Mouse (Mus musculus): ENCODE data around the gene Iqcf1. TPM values are rescaled to one million over a fixed set of nuclear protein-coding genes. Genes with fewer than 3 reads are reported as not detected.

Iqcf1 gene
- not detected in 2 replicates for polyA plus RNA-seq (2016; fragmentation: Nextera tagmentation; extraction: Ambion mirVana)

DNA sequence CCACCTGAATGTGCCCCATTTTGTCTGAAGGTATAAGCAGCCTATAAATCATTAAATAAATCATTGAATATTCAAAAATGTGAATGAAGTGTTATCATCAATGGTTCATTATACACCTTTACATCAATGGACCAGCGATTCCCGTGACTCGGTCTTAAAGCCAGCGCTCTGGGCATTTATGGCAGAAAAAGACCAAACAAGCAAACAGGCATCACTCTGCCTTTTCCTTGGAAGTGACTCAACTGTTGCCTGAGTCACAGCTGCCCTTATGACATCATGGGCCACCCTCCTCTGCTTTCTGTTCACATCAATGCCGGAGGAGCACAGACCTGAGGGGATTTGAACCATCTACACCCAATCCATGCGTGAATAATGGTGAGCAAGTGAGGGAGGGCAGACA is at the start of gene Iqcf1:
Iqcf1 (plus strand) TSS at position 301 of the 400 bp plus-strand sequence.
- WGBS = 96% methylated on average over 6 of the region's 6 CpGs
- no peak for ATAC-seq (ENCODE audit: low FRiP score, low read depth)
- no peaks in the 10 kb centered on the region for H3K27me3 ChIP-seq

DNA sequence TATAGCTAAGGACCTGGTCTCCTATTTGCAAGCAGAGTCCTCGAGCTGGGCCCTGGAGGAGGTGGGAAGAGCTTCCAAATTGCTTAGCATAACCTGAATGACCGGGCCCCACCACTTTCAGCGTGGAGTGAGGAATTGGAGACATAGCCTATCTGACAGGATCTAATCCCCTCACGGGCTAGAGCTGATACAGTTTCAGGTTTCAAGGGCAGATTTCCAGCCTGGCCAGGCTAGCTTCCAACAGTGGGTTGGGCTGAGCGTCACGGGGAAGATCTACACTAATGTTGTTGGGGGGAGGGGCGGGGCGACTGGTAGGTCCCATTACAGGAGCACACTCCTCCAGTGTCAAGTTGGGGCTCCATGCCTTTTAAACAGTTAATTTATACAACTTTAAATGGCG is 49.1 kb upstream of the Iqcf1 start:
- no peak overlapping the region for H3K27ac ChIP-seq (replicated peaks)
- WGBS = 25% methylated on average over 9 of the region's 9 CpGs
- H3K4me2 ChIP-seq (replicated peaks) = no peak overlapping the region
- H3K36me3 ChIP-seq = no peaks in the 10 kb centered on the region
- ATAC-seq (ENCODE audit: low FRiP score, low read depth) = no peak
- H3K27me3 ChIP-seq = no peaks in the 10 kb centered on the region
- no peak overlapping the region for H3K9ac ChIP-seq (replicated peaks)
- peaks cover 66% of the 10 kb centered on the region for H3K4me1 ChIP-seq
- no peaks in the 10 kb centered on the region for H3K9me3 ChIP-seq
- H3K4me3 ChIP-seq = no peak overlapping the region

More for the DNA sequence above, at the start of gene Iqcf1:
- Histone ChIP-seq H3K36me3 (no peaks in the 10 kb centered on the region), H3K4me3 (no peak within 1 kb of the TSS), H3K9me3 (no peaks in the 10 kb centered on the region), H3K9ac (replicated peaks) (no peak within 1 kb of the TSS), H3K4me2 (replicated peaks) (no peak within 1 kb of the TSS), H3K27ac (replicated peaks) (no peak within 1 kb of the TSS), H3K4me1 (no peaks in the 10 kb centered on the region)

DNA sequence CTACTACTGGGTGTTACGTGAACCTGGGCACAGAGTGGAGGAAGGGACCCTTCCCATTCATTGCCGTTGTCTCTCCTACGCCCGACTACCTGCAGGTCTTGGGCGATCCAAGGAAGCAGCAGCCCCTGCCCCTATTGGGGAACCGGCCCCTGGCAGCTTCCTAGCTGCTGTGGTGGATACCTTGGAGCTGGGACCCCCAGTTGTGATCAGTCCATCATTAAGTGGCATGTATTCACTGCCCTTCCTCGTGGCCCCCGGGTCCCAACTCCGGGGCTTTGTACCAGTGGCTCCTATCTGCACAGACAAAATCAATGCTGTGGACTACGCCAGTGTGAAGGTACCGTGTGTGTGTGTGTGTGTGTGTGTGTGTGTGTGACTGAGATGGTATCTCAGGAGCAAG is 48.5 kb upstream of the Iqcf1 start:
- no peak overlapping the region for H3K4me2 ChIP-seq (replicated peaks)
- H3K4me3 ChIP-seq = no peak overlapping the region
- H3K9ac ChIP-seq (replicated peaks) = no peak overlapping the region
- H3K4me1 ChIP-seq = peaks cover 69% of the 10 kb centered on the region
- H3K9me3 ChIP-seq = no peaks in the 10 kb centered on the region
- 80% methylated on average over 11 of the region's 11 CpGs for WGBS
- H3K36me3 ChIP-seq = 0 out of 2 replicates have a peak, but pooled peaks cover 1% of the 10 kb centered on the region
- no peaks in the 10 kb centered on the region for H3K27me3 ChIP-seq
- no peak for ATAC-seq (ENCODE audit: low FRiP score, low read depth)
- H3K27ac ChIP-seq (replicated peaks) = no peak overlapping the region

DNA sequence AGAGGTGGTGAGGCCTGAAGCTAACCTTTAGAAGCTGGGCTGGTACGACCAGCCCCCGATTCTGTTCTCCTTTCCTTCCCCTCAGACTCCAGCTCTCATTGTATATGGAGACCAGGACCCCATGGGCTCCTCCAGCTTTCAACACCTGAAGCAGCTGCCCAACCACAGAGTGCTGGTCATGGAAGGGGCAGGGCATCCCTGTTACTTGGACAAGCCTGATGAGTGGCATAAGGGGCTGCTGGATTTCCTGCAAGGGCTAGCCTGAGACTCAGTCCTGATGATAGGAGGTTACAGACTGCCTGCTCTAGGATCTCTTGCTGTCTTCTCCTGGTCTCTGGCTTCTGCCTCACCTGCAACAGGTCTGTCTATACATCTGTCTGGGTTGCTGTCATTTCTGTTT is 47.9 kb upstream of the Iqcf1 start:
- H3K9me3 ChIP-seq = no peaks in the 10 kb centered on the region
- H3K27me3 ChIP-seq = no peaks in the 10 kb centered on the region
- H3K9ac ChIP-seq (replicated peaks) = no peak overlapping the region
- ATAC-seq (ENCODE audit: low FRiP score, low read depth) = no peak
- no peak overlapping the region for H3K4me3 ChIP-seq
- H3K36me3 ChIP-seq = 0 out of 2 replicates have a peak, but pooled peaks cover 4% of the 10 kb centered on the region
- 58% methylated on average over 2 of the region's 2 CpGs for WGBS
- no peak overlapping the region for H3K27ac ChIP-seq (replicated peaks)
- H3K4me1 ChIP-seq = peaks cover 72% of the 10 kb centered on the region
- H3K4me2 ChIP-seq (replicated peaks) = 0 out of 2 replicates have a peak overlapping the region, but pooled peaks have one; percentile 98

DNA sequence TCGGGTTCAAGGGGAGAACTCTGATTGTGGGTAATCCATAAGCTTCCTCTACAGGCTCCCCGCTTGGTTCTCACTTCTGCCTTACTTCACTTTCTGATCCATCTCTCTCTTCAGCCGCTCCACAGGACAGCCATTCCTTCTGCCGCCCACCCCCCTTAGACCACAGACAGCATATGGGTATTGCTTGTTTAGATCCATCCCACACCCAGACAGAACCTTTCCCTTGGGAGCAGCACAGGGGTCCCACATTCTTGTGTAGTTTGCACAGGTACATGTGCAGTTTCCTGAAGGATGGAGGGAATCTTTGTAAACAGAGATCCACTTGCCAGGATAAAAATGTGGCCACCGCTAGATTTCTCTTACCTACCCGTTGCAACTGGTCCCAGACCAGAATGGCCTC is 47.4 kb upstream of the Iqcf1 start:
- no peaks in the 10 kb centered on the region for H3K27me3 ChIP-seq
- H3K9ac ChIP-seq (replicated peaks) = peak overlapping the region; percentile 95; the same call in 1 of the 2 replicates
- 0 out of 2 replicates have a peak, but pooled peaks cover 4% of the 10 kb centered on the region for H3K36me3 ChIP-seq
- peak overlapping the region; percentile 74 for H3K4me3 ChIP-seq
- peaks cover 72% of the 10 kb centered on the region for H3K4me1 ChIP-seq
- H3K27ac ChIP-seq (replicated peaks) = peak overlapping the region; percentile 97
- 20% methylated on average over 6 of the region's 6 CpGs for WGBS
- H3K4me2 ChIP-seq (replicated peaks) = peak overlapping the region; percentile 98
- ATAC-seq (ENCODE audit: low FRiP score, low read depth) = no peak
- no peaks in the 10 kb centered on the region for H3K9me3 ChIP-seq

DNA sequence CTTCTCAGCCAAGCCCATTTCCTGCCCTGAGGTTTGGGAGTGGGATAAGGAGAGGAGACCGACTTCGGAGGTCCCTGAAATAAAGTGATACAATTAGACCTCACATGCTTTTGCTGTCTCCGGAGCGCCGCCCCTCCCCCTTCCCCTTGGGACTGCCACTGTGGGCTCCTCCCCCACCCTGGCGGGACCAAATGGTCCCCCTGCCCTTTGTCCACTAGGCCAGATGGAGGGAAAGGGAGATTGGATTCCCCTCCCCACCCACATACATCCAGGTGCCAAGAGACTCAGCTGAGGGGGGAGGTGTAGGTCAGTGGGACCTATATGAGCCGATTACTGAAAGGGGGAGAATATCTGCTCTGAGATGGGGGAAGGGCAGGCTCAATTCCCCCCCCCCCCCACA is 46.9 kb upstream of the Iqcf1 start:
- 2% methylated on average over 6 of the region's 7 CpGs for WGBS
- ATAC-seq (ENCODE audit: low FRiP score, low read depth) = 0 out of 2 replicates have a peak, but pooled peaks have one; percentile 0
- 0 out of 2 replicates have a peak, but pooled peaks cover 4% of the 10 kb centered on the region for H3K36me3 ChIP-seq

DNA sequence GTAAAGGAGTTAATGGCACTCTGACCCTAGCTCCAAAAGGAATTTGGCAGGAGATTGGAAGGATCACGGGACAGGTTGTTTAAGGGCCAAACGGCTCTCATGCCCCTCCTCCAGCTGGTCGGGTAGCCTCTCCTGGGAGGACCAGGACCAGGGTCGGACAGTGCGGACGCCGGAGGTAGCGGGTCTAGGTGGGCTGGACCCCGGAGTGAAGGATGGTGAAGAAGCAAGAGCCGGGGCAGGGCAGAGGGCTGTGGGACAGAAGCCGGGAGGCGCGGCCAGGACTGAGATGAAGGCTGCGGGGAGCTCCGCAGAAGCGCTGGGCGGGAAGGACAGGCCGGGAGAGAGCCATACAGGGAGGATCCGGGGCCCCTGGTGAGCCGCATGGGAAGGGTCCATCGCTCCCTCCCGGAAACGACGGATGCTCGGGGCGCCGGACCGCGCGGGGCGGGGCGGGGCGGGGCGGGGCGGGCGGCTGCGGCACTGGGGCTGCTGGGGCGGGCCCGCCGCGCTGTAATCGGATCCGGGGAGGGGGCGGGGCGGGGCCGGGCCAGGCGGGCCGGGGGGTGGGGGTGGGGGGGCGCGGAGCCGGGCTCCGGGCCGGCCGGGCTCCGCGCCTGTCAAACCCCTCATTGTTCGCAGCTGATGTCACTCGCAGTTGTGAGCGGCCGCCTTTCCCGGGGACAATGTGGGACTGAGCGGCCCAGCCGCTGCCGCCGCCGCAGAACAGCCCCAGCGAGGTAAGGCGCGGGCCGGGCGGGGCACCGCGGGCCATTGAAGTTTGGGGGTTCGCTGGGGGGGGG is 46.3 kb upstream of the Iqcf1 start, which contains the start of gene Pcbp4:
Pcbp4 (plus strand) TSS at position 21 of the 800 bp plus-strand sequence.
- peak within 1 kb of the TSS; percentile 97 for H3K27ac ChIP-seq (replicated peaks)
- H3K4me3 ChIP-seq = peak within 1 kb of the TSS; percentile 74
- H3K27me3 ChIP-seq = no peaks in the 10 kb centered on the region
- H3K4me1 ChIP-seq = peaks cover 72% of the 10 kb centered on the region
- H3K4me2 ChIP-seq (replicated peaks) = peak within 1 kb of the TSS; percentile 98
- WGBS = 0% methylated on average over 26 of the region's 74 CpGs
- H3K9ac ChIP-seq (replicated peaks) = peak within 1 kb of the TSS; percentile 95
- 0 out of 2 replicates have a peak, but pooled peaks cover 4% of the 10 kb centered on the region for H3K36me3 ChIP-seq
- ATAC-seq (ENCODE audit: low FRiP score, low read depth) = peak; percentile 76
- no peaks in the 10 kb centered on the region for H3K9me3 ChIP-seq

More for the DNA sequence above, 46.9 kb upstream of the Iqcf1 start:
- Histone ChIP-seq H3K9ac (replicated peaks) (peak overlapping the region; percentile 95), H3K27me3 (no peaks in the 10 kb centered on the region), H3K4me3 (peak overlapping the region; percentile 74), H3K4me2 (replicated peaks) (peak overlapping the region; percentile 98), H3K4me1 (peaks cover 72% of the 10 kb centered on the region), H3K27ac (replicated peaks) (peak overlapping the region; percentile 97), H3K9me3 (no peaks in the 10 kb centered on the region)

DNA sequence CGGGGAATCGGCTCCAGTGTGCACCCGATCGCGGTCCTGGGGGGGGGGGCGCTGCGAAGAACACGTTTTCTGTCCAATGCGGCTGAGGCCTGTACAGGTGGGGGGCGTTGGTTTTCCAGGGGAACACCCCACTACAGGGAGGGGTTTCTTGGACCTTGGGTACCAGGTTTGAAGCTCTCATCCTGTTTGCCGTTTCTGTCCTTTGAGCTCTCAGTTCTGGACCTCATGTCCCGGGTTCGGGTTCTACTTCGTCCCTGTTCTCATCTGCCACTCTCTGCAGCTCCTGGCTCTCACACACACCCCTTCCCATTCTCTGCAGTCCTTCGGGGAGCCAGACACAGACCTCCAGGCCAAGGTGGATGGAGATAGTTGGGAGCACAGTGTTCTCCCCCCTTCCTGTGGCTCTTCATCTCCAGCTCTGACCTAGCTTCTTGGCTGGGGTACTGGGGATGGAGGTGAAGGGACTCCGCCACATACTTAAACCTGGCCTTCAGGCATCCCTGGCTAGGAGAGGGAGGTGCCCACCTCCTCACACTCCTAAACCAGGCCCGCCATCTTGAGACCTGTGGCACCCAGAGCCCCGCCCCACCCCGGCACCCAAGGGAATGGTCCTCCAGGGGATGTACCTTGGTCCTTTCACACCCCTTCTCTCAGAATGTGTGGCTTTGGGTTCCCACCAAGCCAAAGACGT is 45.6 kb upstream of the Iqcf1 start:
- H3K36me3 ChIP-seq = 0 out of 2 replicates have a peak, but pooled peaks cover 4% of the 10 kb centered on the region
- H3K27me3 ChIP-seq = no peaks in the 10 kb centered on the region
- H3K9me3 ChIP-seq = no peaks in the 10 kb centered on the region
- H3K9ac ChIP-seq (replicated peaks) = peak overlapping the region; percentile 95
- H3K4me3 ChIP-seq = peak overlapping the region; percentile 74
- peak overlapping the region; percentile 98 for H3K4me2 ChIP-seq (replicated peaks)
- H3K27ac ChIP-seq (replicated peaks) = peak overlapping the region; percentile 97
- under 1% methylated on average over 17 of the region's 20 CpGs for WGBS
- H3K4me1 ChIP-seq = peaks cover 71% of the 10 kb centered on the region
- ATAC-seq (ENCODE audit: low FRiP score, low read depth) = no peak

DNA sequence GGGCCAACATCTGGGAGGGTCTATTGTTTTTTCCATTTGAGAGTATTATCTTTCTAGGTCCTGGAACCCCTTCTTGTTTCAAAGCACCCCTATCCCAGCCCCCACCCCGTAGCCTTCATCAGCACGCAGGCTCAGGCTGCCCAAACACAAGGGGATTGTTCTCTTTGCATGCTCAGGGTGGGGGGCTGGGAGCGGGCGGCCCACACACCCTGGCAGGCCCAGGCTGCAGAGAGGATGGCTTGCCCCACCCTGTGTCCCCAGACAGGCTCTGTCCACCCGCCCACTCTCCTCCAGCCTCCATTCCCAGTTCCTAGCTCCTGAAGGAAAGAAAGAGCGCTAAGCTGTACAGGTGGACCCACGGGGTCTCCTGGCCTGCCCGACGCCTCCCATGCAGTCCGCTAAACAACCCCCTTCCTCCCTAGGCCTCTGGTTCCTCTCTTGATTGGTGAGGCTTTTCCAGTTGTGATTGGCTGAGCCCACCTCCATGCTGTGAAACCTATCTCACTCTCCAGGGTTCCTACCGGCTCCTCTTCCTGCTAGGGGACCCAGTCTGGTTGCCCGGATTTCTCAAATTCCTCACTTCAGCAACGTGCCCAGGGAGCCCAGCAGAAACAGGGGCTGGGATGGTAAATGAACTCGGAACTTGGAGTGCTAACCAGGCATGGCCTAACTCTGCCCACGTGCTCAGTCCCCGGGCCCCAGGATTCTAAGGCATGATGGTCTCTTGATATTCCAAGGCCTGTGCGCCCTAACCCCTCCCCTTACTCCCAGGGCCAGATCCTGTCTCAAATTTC is 44.7 kb upstream of the Iqcf1 start:
- no peaks in the 10 kb centered on the region for H3K27me3 ChIP-seq
- peaks cover 78% of the 10 kb centered on the region for H3K4me1 ChIP-seq
- H3K9ac ChIP-seq (replicated peaks) = peak overlapping the region; percentile 95
- peak; percentile 35 for ATAC-seq (ENCODE audit: low FRiP score, low read depth)
- H3K4me3 ChIP-seq = peak overlapping the region; percentile 74
- peak overlapping the region; percentile 97 for H3K27ac ChIP-seq (replicated peaks)
- no peaks in the 10 kb centered on the region for H3K9me3 ChIP-seq
- peak overlapping the region; percentile 98 for H3K4me2 ChIP-seq (replicated peaks)
- under 1% methylated on average over 17 of the region's 17 CpGs for WGBS
- peaks cover 9% of the 10 kb centered on the region for H3K36me3 ChIP-seq

DNA sequence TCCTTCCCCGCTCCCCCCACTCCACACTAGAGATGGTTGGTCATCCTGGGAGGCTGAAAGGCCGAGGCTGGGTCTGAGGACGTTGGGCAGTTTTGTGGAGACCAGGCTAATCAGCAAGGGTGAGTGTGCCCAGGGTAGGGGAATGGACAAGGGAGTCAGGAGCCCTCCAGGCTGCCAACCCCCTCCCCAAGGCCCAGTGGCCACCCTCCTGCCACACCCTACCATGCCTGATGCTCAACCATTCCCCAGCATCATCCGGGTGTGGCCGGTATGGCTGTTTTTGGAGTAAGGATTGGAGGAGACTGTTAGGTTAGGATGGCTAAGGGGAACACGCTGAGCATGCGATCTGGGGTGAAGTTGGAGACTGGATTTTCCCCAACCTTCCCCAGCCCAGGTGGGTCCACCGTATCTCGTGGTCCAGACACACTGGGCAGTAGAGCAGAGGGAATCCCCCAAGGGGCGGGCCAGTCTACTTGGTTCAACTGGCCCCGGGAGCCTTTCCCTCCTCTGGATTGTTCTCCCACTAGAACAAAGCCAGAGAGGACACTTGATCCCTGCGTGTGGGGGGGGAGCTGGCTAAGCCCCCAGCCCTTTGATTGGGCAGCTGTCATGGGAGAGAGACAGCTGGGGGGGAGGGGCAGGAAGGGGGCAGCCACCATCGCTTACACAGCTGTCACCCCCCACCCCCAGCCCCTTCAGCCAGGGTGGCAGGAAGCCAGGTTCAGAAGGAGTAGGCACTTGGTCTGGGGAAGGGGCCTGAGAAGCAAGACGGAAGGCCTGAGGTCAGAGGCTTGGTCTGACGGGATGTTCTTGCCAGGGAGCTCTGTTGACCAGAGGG is 43.2 kb upstream of the Iqcf1 start:
- H3K27me3 ChIP-seq = no peaks in the 10 kb centered on the region
- peak overlapping the region; percentile 98 for H3K4me2 ChIP-seq (replicated peaks)
- H3K27ac ChIP-seq (replicated peaks) = peak overlapping the region; percentile 97
- WGBS = 23% methylated on average over 15 of the region's 15 CpGs
- peaks cover 23% of the 10 kb centered on the region for H3K36me3 ChIP-seq
- H3K9ac ChIP-seq (replicated peaks) = peak overlapping the region; percentile 95
- H3K4me1 ChIP-seq = peaks cover 76% of the 10 kb centered on the region
- peak; percentile 8 for ATAC-seq (ENCODE audit: low FRiP score, low read depth)
- no peaks in the 10 kb centered on the region for H3K9me3 ChIP-seq
- peak overlapping the region; percentile 74 for H3K4me3 ChIP-seq

DNA sequence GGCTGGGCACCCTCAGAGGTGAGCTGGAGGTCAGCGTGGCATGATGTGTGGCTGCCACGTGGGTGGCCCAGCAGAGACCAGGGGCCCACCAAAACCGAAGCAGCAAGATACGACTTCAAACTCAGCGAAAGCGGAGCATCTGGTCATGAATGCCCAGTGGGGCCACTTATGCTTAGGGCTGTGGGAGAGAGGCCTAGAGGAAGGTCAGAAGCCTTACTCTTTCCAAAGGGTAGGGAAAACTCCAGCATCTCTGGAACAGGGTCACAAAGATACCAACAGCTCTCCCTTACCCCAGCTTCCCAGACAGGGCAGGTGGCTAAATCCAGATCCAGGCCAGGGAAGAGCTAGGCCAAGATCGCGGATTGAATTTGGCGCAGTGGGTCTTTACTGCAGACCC is 42.6 kb upstream of the Iqcf1 start:
- 33% methylated on average over 9 of the region's 9 CpGs for WGBS
- no peak for ATAC-seq (ENCODE audit: low FRiP score, low read depth)
- H3K4me1 ChIP-seq = peaks cover 72% of the 10 kb centered on the region
- peak overlapping the region; percentile 97 for H3K27ac ChIP-seq (replicated peaks)
- H3K27me3 ChIP-seq = peaks cover 2% of the 10 kb centered on the region; the same call in 1 of the 2 replicates
- peak overlapping the region; percentile 98 for H3K4me2 ChIP-seq (replicated peaks)
- peak overlapping the region; percentile 74 for H3K4me3 ChIP-seq
- H3K9ac ChIP-seq (replicated peaks) = peak overlapping the region; percentile 95
- no peaks in the 10 kb centered on the region for H3K9me3 ChIP-seq
- H3K36me3 ChIP-seq = peaks cover 30% of the 10 kb centered on the region
